Mouse (Mus musculus): ENCODE results near the gene Carmil1. TPM values are rescaled to one million over a fixed set of nuclear protein-coding genes. Genes with fewer than 3 reads are reported as not detected.

Carmil1 gene
- total RNA-seq, 2 experiments from 2014 or later = 0.34 TPM; not detected in 1

DNA sequence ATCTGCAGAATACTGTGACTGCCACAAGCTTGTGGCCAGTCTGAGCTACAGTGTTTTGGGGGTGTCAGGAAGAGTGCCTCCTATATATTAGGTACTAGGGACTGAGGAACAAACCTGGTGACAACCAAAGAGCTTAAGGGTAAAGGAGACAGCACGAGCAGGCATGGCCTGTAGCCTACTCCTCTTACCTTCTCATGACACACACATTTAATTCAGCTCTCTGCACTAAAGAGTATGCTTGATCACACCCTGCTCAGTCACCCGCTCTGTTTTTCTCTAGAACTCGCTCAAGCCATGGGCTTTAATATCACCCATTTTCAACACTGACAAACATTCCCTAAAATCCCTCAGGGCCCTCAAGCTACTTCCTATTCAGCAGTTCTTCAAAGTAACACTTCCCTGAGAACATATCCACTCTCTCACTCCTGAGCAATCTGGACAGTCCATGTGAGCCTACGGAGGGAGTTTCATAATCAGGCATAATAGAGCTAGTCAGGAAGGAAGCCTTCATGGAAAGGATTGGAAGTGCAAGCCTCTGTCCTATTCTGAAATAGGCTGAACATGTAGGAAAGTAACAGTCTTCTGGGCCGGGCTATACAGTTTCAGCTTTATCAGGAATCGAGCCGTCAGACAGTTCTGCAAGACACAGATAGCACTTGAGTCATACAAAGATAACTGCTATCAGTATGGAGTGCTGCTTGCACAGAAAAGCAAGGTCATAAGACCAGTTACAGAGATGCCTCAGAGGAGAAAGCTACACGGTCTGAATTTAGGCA lies 121.2 kb downstream of the Carmil1 start:
- peak; percentile 83 for ATAC-seq (replicated peaks; ENCODE audit: low FRiP score, poor library complexity, severe bottlenecking)

- no peak for ATAC-seq (replicated peaks; ENCODE audit: low FRiP score, poor library complexity, severe bottlenecking)
Observed at GRCm38 (mm10) chr13:24157560-24158011, 123.0 kb downstream of the Carmil1 start.

GRCm38 (mm10) chr13:24155190-24155589 lies 125.4 kb downstream of the Carmil1 start:
- no peak for ATAC-seq (replicated peaks; ENCODE audit: low FRiP score, poor library complexity, severe bottlenecking)

- no peak for ATAC-seq (replicated peaks; ENCODE audit: low FRiP score, poor library complexity, severe bottlenecking)
Observed at GRCm38 (mm10) chr13:24154281-24155061, 126.1 kb downstream of the Carmil1 start.

GRCm38 (mm10) chr13:24152610-24153009 lies 128.0 kb downstream of the Carmil1 start:
- no peak for ATAC-seq (replicated peaks; ENCODE audit: low FRiP score, poor library complexity, severe bottlenecking)

DNA sequence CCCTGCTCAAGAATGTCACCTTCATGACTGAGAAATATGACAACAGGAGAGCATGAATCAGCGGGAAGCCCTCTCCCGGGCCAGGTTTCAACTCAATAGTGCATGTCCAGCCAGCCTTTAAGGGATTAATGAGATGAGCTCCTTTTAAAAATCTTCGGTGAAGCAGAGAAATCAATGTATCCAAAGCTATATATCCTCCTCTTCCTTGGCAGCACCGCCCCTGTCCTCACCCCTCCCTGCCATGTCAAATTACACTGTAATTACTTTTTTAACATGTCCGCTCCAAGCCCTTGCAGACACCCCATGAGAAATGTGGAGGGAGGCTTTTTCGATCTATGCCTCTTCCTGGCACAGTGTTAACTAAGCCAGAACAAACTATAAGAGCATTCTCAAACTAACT lies 129.3 kb downstream of the Carmil1 start:
- ATAC-seq (replicated peaks; ENCODE audit: low FRiP score, poor library complexity, severe bottlenecking) = no peak

GRCm38 (mm10) chr13:24148549-24148948 lies 132.0 kb downstream of the Carmil1 start:
- no peak for ATAC-seq (replicated peaks; ENCODE audit: low FRiP score, poor library complexity, severe bottlenecking)

DNA sequence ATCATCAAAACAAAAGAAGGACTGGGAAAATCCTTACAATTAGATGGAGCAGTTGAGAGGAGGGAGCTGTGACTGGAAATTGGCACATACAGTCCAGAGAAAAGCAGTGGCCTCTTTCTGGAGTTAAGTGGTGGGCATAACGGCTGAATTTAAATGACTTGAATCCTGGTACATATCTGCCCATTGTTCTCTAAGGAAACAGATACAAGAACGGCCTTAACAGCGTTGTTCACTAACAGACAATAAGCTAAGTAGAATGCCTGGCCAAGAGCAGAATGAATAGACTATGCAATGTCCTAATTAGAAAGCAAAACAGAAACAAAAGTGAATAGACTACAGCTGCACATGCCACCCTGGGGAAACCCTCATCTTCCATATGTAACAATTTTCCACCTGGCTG lies 133.6 kb downstream of the Carmil1 start:
- ATAC-seq (replicated peaks; ENCODE audit: low FRiP score, poor library complexity, severe bottlenecking) = no peak

DNA sequence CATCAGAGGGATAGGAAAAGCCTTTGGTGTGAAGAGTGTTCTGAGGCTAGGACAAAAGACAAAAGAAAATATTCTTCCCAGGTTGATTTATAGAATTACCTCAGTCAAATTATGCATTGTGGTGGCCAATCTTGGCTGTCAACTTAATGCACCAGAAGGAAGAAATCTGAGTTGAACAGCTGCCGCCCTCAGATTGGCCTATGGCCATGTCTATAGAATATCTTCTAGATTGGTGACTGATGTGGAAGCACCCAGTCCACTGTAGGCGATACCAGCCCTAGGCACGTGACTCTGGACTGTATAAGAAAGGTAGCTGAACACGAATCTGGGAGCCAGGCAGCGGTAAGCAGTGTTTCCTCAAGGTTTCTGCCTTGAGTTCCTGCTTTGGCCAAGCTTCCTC lies 134.1 kb downstream of the Carmil1 start:
- ATAC-seq (replicated peaks; ENCODE audit: low FRiP score, poor library complexity, severe bottlenecking) = no peak

DNA sequence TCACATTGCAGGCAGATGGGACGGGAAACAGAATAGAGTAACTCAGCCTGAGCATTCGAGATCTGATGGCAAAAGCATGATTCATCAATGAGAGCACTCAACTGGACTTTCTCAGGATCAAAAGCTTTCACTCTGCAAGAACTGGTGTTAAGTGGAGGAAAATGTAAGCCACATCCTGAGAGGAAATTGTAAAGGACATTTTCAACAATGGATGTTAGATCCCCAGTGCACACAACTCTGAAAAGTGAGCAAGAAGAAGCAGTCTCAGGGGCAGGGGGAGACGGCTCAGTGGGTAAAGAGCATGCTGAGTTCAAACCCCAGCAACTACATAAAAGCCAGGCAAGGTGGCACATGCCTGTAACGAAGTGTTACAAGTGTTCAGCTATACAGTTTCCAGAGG lies 135.7 kb downstream of the Carmil1 start:
- no peak for ATAC-seq (replicated peaks; ENCODE audit: low FRiP score, poor library complexity, severe bottlenecking)

DNA sequence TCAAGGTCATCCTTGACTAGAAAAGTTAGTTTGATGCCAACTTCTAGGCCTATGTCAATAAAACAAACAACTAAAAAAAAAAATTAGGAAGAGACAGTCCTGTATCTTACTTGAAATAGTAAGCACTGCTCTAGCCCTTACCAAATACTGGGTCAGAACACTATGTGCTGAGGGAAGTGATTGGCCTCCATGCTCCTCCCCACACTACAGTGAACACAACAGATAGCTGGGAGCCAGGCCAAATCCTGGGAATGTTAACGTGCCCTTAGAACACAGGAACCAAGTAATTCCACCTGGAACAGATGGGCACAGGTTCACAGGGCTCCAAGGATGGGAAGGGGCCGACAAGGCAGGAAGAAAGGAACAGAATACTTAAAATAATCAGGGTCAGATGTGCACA lies 136.5 kb downstream of the Carmil1 start:
- no peak for ATAC-seq (replicated peaks; ENCODE audit: low FRiP score, poor library complexity, severe bottlenecking)

DNA sequence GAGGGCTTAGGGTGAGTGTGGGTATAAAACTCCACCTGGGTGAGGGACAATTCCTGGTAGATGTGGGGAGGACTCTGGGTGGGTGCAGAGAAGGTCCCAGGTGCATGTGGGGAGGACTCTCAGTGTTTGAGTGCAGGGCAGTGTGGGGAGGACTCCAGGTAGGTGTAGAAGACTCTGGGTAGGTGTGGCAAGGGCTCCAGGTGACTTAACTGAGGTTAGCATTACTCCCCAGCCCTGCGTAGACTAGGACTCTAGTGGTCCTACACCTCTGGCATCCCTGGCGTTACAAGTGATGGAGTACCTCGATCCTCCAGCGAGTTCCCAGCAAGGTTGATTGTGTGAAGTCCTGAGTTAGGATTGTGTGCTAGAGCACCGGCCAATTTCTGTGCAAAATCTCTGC lies 143.8 kb downstream of the Carmil1 start:
- no peak for ATAC-seq (replicated peaks; ENCODE audit: low FRiP score, poor library complexity, severe bottlenecking)

GRCm38 (mm10) chr13:24135282-24136230 lies 145.0 kb downstream of the Carmil1 start:
- ATAC-seq (replicated peaks; ENCODE audit: low FRiP score, poor library complexity, severe bottlenecking) = no peak

DNA sequence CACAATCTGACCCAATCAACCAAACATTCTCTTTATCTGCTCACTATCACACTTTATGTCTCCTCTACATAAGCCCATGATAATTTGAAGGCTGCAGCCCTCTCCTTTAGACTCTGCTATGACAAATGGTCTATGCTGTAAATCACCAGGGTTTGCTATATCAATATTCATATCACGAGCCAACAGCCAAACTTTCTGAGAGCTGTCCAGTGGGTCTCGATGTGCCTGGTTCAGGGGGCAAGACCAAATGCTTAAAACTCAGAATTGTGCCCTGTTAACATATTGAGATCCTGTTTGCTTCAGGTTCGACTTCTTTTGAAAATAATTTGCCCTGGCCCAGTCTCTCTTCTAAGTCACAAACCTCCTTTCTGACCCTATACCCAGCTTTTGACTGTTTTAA lies 147.7 kb downstream of the Carmil1 start:
- no peak for ATAC-seq (replicated peaks; ENCODE audit: low FRiP score, poor library complexity, severe bottlenecking)

DNA sequence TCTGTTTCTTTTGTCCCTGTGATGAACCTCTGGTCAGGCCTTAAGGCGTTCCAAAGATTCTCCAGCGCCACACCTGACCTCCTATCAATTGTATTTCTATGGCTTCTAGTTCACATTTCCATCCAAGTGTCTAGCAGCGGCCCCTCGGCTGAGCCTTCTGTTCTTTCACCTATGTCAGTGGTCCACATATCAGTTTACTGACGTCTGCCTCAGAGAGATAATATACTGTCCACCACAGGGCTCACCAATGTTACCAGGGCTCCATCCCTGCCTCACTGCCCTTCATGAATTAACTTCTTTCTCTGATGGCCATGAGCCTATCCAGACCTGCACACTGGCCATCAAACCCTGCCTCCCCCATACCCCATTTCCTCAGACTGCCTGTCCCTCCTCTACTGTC lies 149.3 kb downstream of the Carmil1 start:
- ATAC-seq (replicated peaks; ENCODE audit: low FRiP score, poor library complexity, severe bottlenecking) = no peak

DNA sequence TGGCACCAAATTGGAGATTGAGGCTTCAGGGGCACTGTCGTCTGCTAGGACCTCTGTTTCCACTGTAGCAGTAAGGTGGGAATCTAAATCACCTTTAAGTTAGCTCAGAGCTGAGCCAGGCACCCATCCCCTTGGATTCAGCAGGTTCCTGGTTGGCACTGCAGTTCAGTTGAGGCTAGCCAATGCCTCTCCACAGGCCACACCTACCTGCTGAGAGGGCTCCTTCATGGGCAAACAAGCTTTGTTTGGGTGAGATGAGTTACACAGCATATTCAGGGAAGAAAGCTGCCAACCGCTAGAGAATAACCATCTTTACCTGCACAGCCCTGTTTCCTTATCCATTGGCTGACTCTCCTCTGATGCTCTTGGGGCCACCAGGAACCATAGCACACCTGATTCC lies 149.9 kb downstream of the Carmil1 start:
- 0 out of 2 replicates have a peak, but pooled peaks have one; percentile 34 for ATAC-seq (replicated peaks; ENCODE audit: low FRiP score, poor library complexity, severe bottlenecking)

- no peak for ATAC-seq (replicated peaks; ENCODE audit: low FRiP score, poor library complexity, severe bottlenecking)
Observed at GRCm38 (mm10) chr13:24128731-24129130, 151.9 kb downstream of the Carmil1 start.

- no peak for ATAC-seq (replicated peaks; ENCODE audit: low FRiP score, poor library complexity, severe bottlenecking)
Observed at GRCm38 (mm10) chr13:24125865-24126264, 154.7 kb downstream of the Carmil1 start.

DNA sequence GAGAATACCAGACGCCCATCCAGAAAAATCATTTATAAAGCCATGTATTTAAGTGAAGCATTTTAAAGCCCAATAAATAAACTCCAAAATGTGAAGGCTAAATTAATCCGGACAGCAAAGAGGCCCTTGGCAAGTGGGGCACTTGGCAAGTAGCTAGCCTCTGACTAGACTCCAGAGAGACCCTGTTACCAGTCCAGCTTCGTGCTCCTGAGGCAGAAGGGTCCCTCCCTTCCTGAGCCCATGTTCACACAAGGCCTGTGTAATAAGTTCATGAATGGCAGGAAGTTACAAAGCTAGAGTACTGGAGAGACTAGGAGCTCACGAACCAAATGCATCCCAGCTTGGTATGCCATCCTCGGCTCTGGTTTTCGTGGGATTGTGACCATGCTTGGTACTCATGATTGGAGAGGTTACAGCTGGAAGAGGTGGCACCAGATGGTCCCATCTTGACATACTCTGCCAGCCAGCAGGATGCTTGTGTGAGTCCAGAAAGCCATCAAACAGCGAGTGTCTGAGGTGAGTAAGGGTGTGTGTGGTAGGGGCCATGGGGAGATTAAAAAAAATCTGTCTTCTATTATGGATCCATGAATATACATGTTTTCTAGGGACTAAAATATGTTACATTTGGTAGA lies 163.3 kb downstream of the Carmil1 start:
- no peak for ATAC-seq (replicated peaks; ENCODE audit: low FRiP score, poor library complexity, severe bottlenecking)
